17 mouse cellular contexts compared by ENCODE assay signal in the genomic region with DNA sequence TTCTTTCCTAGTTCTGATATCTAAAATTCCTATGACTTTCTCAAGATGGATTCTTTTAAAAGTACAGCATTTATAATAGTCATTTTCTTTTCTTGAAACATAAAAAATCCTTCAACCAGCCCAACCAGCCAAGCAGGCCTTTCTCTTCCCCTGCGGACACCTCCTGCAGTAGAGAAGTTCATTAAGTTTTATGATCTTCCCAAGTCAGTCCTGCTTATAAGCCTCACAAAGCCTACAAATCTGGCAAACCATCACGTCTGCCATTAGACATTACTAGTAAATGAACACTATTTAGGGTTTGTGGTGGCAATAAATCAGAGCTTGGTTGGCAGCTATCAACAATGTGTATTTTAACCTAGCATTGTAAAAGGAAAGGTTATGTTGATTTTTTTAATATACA. TPM values are rescaled to one million over a fixed set of nuclear protein-coding genes. Genes with fewer than 3 reads are reported as not detected.
A peak's percentile ranks its signal among the peaks of the same experiment; 100 is the strongest.
DNase-seq lines count a peak whose midpoint lies in the region; ATAC-seq and TF ChIP-seq lines count a peak whose summit lies in the region.
"Had no signal": no experiment of that assay in that cellular context is flagged by ENCODE, and none has a peak within 500 bp of the region (broad histone marks: within the 10 kb centered on the region; RNA-seq: fewer than 3 reads in every experiment).

No protein-coding gene starts in this region.

- 71% methylated on average over 2 of the region's 2 CpGs for WGBS in forebrain, embryonic 15.5 days
- WGBS in forebrain, embryonic 10.5 days: 76% methylated on average over 2 of the region's 2 CpGs
- WGBS in midbrain, embryonic 13.5 days: 55% methylated on average over 2 of the region's 2 CpGs
- 65% methylated on average over 2 of the region's 2 CpGs for WGBS in midbrain, embryonic 10.5 days
- WGBS in hindbrain, postnatal 0 days: 46% methylated on average over 2 of the region's 2 CpGs
- WGBS in neural tube, embryonic 15.5 days: 18% methylated on average over 2 of the region's 2 CpGs

- H3K4me3 ChIP-seq in forebrain, embryonic 15.5 days: no peak overlapping the region
- no peak overlapping the region for H3K4me3 ChIP-seq in forebrain, embryonic 10.5 days
- peak overlapping the region; percentile 26 for H3K4me3 ChIP-seq in midbrain, embryonic 13.5 days (replicated peaks)
- no peak overlapping the region for H3K4me3 ChIP-seq in midbrain, embryonic 10.5 days
- 0 out of 2 replicates have a peak overlapping the region, but pooled peaks have one; percentile 5 for H3K4me3 ChIP-seq in hindbrain, postnatal 0 days (ENCODE audit: low read length)
- peak overlapping the region; percentile 24 for H3K4me3 ChIP-seq in neural tube, embryonic 15.5 days (replicated peaks)
- H3K4me3 ChIP-seq: embryonic facial prominence, embryonic 13.5 days; limb, embryonic 15.5 days; liver, embryonic 15.5 days had no signal

- H3K9me3 ChIP-seq in forebrain, embryonic 15.5 days: no peaks in the 10 kb centered on the region
- H3K9me3 ChIP-seq in forebrain, embryonic 10.5 days: no peaks in the 10 kb centered on the region
- no peaks in the 10 kb centered on the region for H3K9me3 ChIP-seq in midbrain, embryonic 13.5 days
- H3K9me3 ChIP-seq in midbrain, embryonic 10.5 days (replicated peaks): no peaks in the 10 kb centered on the region
- no peaks in the 10 kb centered on the region for H3K9me3 ChIP-seq in hindbrain, postnatal 0 days (ENCODE audit: low read length)
- H3K9me3 ChIP-seq in neural tube, embryonic 15.5 days (replicated peaks): no peaks in the 10 kb centered on the region
- H3K9me3 ChIP-seq: embryonic facial prominence, embryonic 13.5 days; limb, embryonic 15.5 days; liver, embryonic 15.5 days had no signal

- peaks cover 34% of the 10 kb centered on the region for H3K4me1 ChIP-seq in forebrain, embryonic 15.5 days
- H3K4me1 ChIP-seq in forebrain, embryonic 10.5 days: peaks cover 47% of the 10 kb centered on the region
- H3K4me1 ChIP-seq in midbrain, embryonic 13.5 days (replicated peaks): peaks cover 38% of the 10 kb centered on the region
- H3K4me1 ChIP-seq in midbrain, embryonic 10.5 days: peaks cover 73% of the 10 kb centered on the region
- H3K4me1 ChIP-seq in hindbrain, postnatal 0 days (ENCODE audit: insufficient read depth, low read length): no peaks in the 10 kb centered on the region
- H3K4me1 ChIP-seq in neural tube, embryonic 15.5 days: peaks cover 17% of the 10 kb centered on the region

- no peak overlapping the region for H3K9ac ChIP-seq in forebrain, embryonic 15.5 days (replicated peaks)
- H3K9ac ChIP-seq in midbrain, embryonic 13.5 days (replicated peaks): peak overlapping the region; percentile 50
- no peak overlapping the region for H3K9ac ChIP-seq in hindbrain, postnatal 0 days (replicated peaks; ENCODE audit: low read length)
- H3K9ac ChIP-seq in neural tube, embryonic 15.5 days (replicated peaks): no peak overlapping the region
- H3K9ac ChIP-seq: embryonic facial prominence, embryonic 13.5 days; limb, embryonic 15.5 days; liver, embryonic 15.5 days had no signal

- H3K27ac ChIP-seq in forebrain, embryonic 15.5 days (replicated peaks): no peak overlapping the region
- H3K27ac ChIP-seq in forebrain, embryonic 10.5 days: no peak overlapping the region
- H3K27ac ChIP-seq in midbrain, embryonic 13.5 days: 0 out of 2 replicates have a peak overlapping the region, but pooled peaks have one; percentile 19
- no peak overlapping the region for H3K27ac ChIP-seq in midbrain, embryonic 10.5 days (replicated peaks)
- H3K27ac ChIP-seq in hindbrain, postnatal 0 days: no peak overlapping the region
- H3K27ac ChIP-seq in neural tube, embryonic 15.5 days (replicated peaks): no peak overlapping the region
- H3K27ac ChIP-seq: embryonic facial prominence, embryonic 13.5 days; limb, embryonic 15.5 days; liver, embryonic 15.5 days; macrophage had no signal

- H3K36me3 ChIP-seq in forebrain, embryonic 15.5 days: no peaks in the 10 kb centered on the region
- H3K36me3 ChIP-seq in forebrain, embryonic 10.5 days (replicated peaks): 0 out of 2 replicates have a peak, but pooled peaks cover 3% of the 10 kb centered on the region
- H3K36me3 ChIP-seq in midbrain, embryonic 13.5 days: no peaks in the 10 kb centered on the region
- no peaks in the 10 kb centered on the region; the same call in 1 of the 2 replicates for H3K36me3 ChIP-seq in midbrain, embryonic 10.5 days
- no peaks in the 10 kb centered on the region for H3K36me3 ChIP-seq in hindbrain, postnatal 0 days (ENCODE audit: insufficient read depth, low read length)
- no peaks in the 10 kb centered on the region for H3K36me3 ChIP-seq in neural tube, embryonic 15.5 days
- H3K36me3 ChIP-seq: embryonic facial prominence, embryonic 13.5 days; limb, embryonic 15.5 days; liver, embryonic 15.5 days had no signal

- peak overlapping the region; percentile 22; the same call in 1 of the 2 replicates for H3K4me2 ChIP-seq in forebrain, embryonic 15.5 days (replicated peaks)
- peak overlapping the region; percentile 47 for H3K4me2 ChIP-seq in midbrain, embryonic 13.5 days (replicated peaks)
- H3K4me2 ChIP-seq in hindbrain, postnatal 0 days (ENCODE audit: low read depth, low read length): peak overlapping the region; percentile 50
- H3K4me2 ChIP-seq in neural tube, embryonic 15.5 days: peak overlapping the region; percentile 37
- H3K4me2 ChIP-seq: embryonic facial prominence, embryonic 13.5 days; limb, embryonic 15.5 days; liver, embryonic 15.5 days had no signal

- H3K27me3 ChIP-seq in forebrain, embryonic 15.5 days: peaks cover 13% of the 10 kb centered on the region
- H3K27me3 ChIP-seq in forebrain, embryonic 10.5 days (ENCODE audit: poor library complexity, severe bottlenecking): peaks cover 69% of the 10 kb centered on the region
- H3K27me3 ChIP-seq in midbrain, embryonic 13.5 days: peaks cover 3% of the 10 kb centered on the region; the same call in 1 of the 2 replicates
- H3K27me3 ChIP-seq in midbrain, embryonic 10.5 days (ENCODE audit: low read depth, poor library complexity, severe bottlenecking): peaks cover 10% of the 10 kb centered on the region
- no peaks in the 10 kb centered on the region for H3K27me3 ChIP-seq in hindbrain, postnatal 0 days (ENCODE audit: insufficient read depth, low read length)
- H3K27me3 ChIP-seq in neural tube, embryonic 15.5 days (replicated peaks): no peaks in the 10 kb centered on the region
- H3K27me3 ChIP-seq: CH12.LX; limb, embryonic 15.5 days had no signal

- no peak for ATAC-seq in forebrain, embryonic 15.5 days (replicated peaks)
- no peak for ATAC-seq in midbrain, embryonic 13.5 days
- no peak for ATAC-seq in hindbrain, postnatal 0 days
- ATAC-seq in neural tube, embryonic 15.5 days (ENCODE audit: low FRiP score): no peak

- DNase-seq in forebrain, embryonic 10.5 days (ENCODE audit: extremely low spot score, low spot score): no peak
- no peak for DNase-seq in midbrain, embryonic 10.5 days (ENCODE audit: low spot score)
- DNase-seq in hindbrain, postnatal 0 days (ENCODE audit: low spot score): no peak
- no peak for DNase-seq in heart, adult 18-20 months
- no peak for DNase-seq in cerebellum, adult 11-12 months
- DNase-seq: cerebellum, adult 9-11 months; gastrocnemius, postnatal 25 days; kidney, adult 11 months; kidney, postnatal 10 days had no signal

- no peak for TF ChIP-seq CTCF in hindbrain, postnatal 0 days (IDR thresholded peaks at IDR 0.05; ENCODE audit: low read depth)

RNA-seq across cellular contexts. Expression of a gene that starts 5.9 kb away (rescaled TPM):
- 51.2 TPM in 2 replicates for polyA plus RNA-seq in forebrain, embryonic 15.5 days (2015; fragmentation: Nextera tagmentation; extraction: Ambion mirVana)
- 26.2 and 27.4 TPM in 2 replicates for polyA plus RNA-seq in forebrain, embryonic 10.5 days (2016; fragmentation: Nextera tagmentation; extraction: Ambion mirVana)
- polyA plus RNA-seq in midbrain, embryonic 13.5 days (2015; fragmentation: Nextera tagmentation; extraction: Ambion mirVana): 87.8 and 101 TPM in 2 replicates
- 32.3 and 35.9 TPM in 2 replicates for polyA plus RNA-seq in midbrain, embryonic 10.5 days (2016; fragmentation: Nextera tagmentation; extraction: Ambion mirVana)
- total RNA-seq in hindbrain, postnatal 0 days (2014; rRNA removed): 92.5 and 96.8 TPM in 2 replicates
- 65.9 and 77.0 TPM in 2 replicates for polyA plus RNA-seq in hindbrain, postnatal 0 days (2015; fragmentation: Nextera tagmentation; extraction: Ambion mirVana)
- 88.1 and 118 TPM in 2 replicates for polyA plus RNA-seq in neural tube, embryonic 15.5 days (2015; fragmentation: Nextera tagmentation; extraction: Ambion mirVana)
- 10 to 100 TPM in 1 of 2 experiments, 1 to 10 TPM in 1; 8.2 to 11.0 TPM for total RNA-seq in heart, adult 18-20 months (2021)

RNA-seq across cellular contexts. Expression of a gene that starts 39.5 kb away (rescaled TPM):
- 107 and 110 TPM in 2 replicates for polyA plus RNA-seq in forebrain, embryonic 15.5 days (2015; fragmentation: Nextera tagmentation; extraction: Ambion mirVana)
- polyA plus RNA-seq in forebrain, embryonic 10.5 days (2016; fragmentation: Nextera tagmentation; extraction: Ambion mirVana): 83.7 and 84.2 TPM in 2 replicates
- polyA plus RNA-seq in midbrain, embryonic 13.5 days (2015; fragmentation: Nextera tagmentation; extraction: Ambion mirVana): 93.4 and 101 TPM in 2 replicates
- polyA plus RNA-seq in midbrain, embryonic 10.5 days (2016; fragmentation: Nextera tagmentation; extraction: Ambion mirVana): 93.4 and 103 TPM in 2 replicates
- total RNA-seq in hindbrain, postnatal 0 days (2014; rRNA removed): 153 and 178 TPM in 2 replicates
- polyA plus RNA-seq in hindbrain, postnatal 0 days (2015; fragmentation: Nextera tagmentation; extraction: Ambion mirVana): 90.4 and 94.4 TPM in 2 replicates
- 87.4 and 94.3 TPM in 2 replicates for polyA plus RNA-seq in neural tube, embryonic 15.5 days (2015; fragmentation: Nextera tagmentation; extraction: Ambion mirVana)
- 10 to 100 TPM; 71.8 to 74.5 TPM for total RNA-seq in heart, adult 18-20 months (2021)

Comparison
In these comparisons a context has a peak if more than half of its experiments do, and no peak if none do; other contexts are left out.
1. H3K4me3 ChIP-seq: peak in midbrain, embryonic 13.5 days (single experiment), hindbrain, postnatal 0 days (single experiment) and neural tube, embryonic 15.5 days (single experiment); none in forebrain, embryonic 15.5 days (single experiment), forebrain, embryonic 10.5 days (single experiment) and midbrain, embryonic 10.5 days (single experiment).
2. Peak in every context shown above with its lines, with median percentiles within 50 percentile points of each other: H3K4me2 ChIP-seq.